Mouse (Mus musculus) brain, embryonic 18.5 days (tissue): ENCODE data around the gene Ncmap.

Source experiments
- DNase-seq: peaks from one replicate; pipeline ENCODE4 v3.0.0-alpha.2; 2012; ENCODE audit warnings: low read depth, low spot score

The Ncmap gene

DNA sequence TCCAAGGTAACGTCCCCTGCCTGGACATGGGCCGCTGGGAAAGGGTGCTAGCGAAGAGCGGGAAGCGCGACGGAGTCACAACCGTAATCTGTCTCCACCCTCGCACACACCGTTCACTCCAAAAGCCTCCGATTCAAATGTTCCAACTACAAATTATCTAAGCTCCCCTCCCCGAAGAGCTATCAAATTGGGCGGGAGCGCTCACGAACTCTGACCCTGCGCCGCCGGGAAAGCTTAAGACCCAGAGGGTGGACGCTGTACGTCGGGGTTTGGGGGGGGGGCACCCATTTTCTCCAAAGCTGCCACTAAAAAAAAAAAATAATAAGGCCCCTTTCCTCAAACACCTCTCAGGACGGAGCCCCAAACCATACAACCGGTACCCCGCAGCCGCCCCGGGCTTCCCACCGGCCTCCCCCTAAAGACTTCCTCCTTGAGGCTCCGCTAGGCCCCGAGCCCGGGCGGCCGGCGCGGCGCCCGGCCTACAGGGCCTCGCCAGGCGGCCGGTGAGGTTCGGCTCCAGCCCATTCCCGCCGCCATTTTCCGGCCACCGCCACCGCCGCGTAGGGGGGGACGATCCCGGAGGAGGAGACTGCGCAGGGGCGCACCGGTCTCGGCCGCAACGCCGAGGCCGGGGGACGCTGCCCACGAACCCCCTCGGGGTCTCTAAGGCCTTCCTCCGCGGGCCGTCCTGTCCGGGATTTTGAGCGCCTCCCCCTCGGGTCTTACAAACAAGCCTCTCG lies 45.5 kb downstream of the Ncmap start:
- DNase-seq: no peak

DNA sequence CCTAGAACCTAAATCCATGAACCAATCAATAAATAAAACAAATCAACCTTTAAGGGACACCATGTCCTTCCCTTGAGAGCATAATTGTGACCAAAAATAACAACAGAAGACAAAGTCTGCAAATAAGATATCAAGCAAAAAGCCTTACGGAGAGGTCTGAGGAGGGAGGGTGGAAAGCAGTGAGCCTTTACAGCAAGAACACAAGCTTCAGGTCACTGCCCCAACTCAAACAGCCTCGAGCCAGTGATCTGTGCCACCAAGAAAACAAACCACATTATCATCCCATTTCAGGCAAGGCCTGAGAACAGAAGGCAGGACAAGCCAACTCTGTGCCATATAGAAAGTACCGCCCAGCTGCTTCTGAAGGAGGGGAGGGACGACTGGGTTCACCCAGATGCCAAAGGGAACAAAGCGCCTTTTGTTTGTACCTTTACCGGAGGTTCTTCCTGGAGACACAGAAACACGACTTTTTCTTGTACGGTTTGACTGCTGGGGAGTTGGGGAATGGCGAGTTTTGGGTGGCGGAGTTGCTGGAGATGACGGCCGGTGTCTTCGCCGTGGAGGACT lies 60.6 kb downstream of the Ncmap start:
- no peak for DNase-seq

DNA sequence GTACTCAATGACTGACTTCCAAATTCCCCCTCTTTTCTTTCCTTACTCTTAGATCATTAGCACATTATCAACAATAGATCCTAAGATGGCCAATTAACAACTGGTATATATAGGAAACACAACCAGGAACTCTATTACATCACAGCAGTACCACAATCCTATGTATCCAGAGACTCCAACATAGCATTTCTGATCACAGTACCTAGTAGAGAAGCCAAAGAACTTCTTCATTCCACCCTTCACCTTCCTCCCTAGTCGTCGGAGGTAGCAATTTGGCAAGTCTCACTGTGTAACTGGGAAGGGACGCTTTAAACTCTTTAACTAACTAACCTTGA lies 62.0 kb downstream of the Ncmap start:
- no peak for DNase-seq

DNA sequence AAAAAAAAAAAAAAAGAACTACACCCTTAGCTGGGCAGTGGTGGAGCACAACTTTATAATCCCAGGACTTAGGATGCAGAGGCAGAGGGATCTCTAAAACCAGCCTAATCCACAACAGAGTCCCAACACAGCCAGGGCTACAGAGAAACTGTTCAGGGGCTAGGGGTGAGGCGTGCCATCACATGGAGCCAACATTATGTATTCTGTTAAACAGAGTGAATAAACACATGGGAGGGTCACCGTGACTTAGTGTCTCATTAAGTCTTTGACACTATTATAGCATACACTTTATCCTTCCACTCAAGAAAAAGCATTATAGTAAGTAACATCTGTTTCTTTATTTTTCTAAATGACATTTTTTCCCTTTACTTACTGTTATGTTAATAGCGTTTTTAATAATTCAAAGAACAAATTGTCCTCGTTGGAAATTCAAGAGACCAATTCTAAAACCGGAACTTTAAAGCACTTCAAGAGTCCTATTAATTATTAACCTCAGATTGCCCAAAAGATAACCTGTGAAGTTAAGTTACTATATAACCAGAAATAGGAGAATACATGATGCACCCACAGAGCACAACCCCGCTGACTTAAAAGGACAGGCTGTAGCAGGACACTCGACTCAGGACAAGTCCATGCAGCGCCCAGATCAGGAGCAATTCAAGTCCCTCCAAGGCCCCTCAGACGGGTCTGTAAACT lies 62.6 kb downstream of the Ncmap start:
- DNase-seq: no peak

DNA sequence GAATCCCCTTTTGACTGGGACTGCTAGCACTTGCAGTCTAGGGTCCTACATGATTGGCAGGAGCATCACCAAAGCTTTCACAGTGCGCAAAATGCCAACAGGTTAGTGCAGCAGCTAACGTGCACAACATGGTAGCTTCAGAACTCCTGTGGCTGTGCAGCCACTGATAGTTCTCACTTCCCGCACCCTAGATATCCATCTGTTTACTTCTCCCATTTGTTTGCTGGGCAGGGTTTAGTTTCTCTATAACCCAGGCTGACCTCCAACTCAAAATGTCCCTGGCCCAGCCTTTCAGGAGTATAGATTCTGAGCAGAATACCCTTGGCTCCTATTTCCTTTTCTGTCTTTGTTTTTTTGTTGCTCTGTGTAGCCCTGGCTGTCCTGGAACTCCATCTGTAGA lies 71.6 kb downstream of the Ncmap start:
- no peak for DNase-seq

DNA sequence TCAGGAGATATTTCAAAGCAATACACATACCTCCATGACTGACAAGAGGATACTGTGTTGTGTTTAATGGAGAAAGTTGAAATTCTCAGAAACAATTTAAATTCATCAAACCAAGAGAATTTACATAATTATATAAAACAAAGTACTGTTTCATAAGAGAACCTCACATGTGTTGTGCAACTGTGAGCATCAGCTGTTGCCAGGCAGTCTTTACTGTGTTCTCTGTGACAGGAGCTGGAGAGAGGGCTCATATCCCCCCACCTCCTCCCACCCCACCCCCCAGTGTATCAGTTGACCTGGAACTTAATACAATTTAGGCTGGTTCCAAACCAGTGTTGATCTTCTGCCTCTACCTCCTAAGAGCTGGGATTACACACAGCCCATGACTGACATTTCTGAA lies 72.0 kb downstream of the Ncmap start:
- no peak for DNase-seq

DNA sequence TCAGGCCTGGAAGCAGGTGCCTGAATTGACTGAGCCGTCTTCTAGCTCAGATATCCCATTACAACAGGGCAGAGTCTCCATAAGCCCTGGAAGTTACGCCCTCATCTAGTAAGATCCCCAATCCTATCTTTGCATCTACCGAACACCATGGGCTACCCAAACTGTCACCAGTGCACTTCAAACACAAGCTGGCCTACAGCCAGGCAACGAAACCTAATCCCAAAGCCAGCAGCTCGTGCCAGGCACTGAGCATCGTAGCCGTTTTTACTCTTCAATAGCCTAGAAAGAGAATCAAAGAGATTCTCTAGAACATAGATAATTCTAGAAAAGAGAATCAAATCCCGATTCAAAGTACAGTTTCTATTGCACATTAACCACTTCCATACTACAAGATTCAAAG lies 75.0 kb downstream of the Ncmap start:
- no peak for DNase-seq
